Mouse (Mus musculus): Measurements from ENCODE around the gene Hoxa1.

DNA sequence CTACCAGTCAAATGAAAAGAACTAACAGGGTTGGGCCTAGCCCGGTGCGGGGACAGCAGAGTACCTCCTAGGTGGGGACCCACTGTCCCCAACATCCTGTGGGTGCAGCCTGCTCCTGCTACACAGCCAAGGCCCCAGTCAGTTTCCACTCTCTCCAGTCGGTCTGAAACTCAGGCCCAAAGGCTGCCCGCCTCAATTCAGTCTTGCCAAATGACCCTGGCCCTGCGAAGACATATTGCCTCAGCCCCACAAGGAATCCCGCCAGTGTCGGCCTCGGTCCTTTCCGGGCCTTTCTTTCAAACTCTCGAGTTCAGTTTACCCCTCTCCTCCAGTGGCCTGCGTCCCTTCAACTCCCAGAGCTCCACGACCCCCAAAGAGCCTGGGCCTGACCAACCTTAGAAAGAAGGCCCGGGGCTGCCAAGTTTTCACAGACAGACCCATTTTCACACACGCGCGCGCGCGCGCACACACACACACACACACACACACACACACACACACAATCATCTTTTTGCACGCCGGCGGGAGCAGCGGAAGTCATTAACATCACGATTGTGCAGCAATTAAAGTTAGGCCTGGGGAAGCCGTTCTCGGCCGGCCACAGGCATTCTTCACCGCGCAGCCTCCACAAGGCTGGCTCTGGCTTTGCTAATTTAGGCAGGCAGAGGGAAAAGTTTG is 42.1 kb upstream of the Hoxa1 start:
- no peak for TF ChIP-seq CTCF (IDR thresholded peaks at IDR 0.05)
- no peak for TF ChIP-seq POLR2A (IDR thresholded peaks at IDR 0.05; ENCODE audit: insufficient read depth, low read depth, low read length)
- TF ChIP-seq EP300 (IDR thresholded peaks at IDR 0.05; ENCODE audit: insufficient read depth, low read depth, low read length): no peak

Measured in heart, adult 2 months (tissue).